In genomic region chr13:32800859-32801258, GRCm38 (mm10) we compare ENCODE assay signal across 8 mouse cellular contexts. TPM values are rescaled to one million over a fixed set of nuclear protein-coding genes. Genes with fewer than 3 reads are reported as not detected.
DNase-seq lines count a peak whose midpoint lies in the region; ATAC-seq and TF ChIP-seq lines count a peak whose summit lies in the region.

No protein-coding gene starts in this region.

- intact Hi-C loops in heart, postnatal 14 days (cut with DNase I) = no loop called here

- TF ChIP-seq POLR2A in thymus, adult 2 months (IDR thresholded peaks at IDR 0.05; ENCODE audit: control insufficient read depth, extremely low read depth, insufficient read depth, low read length, poor library complexity) = no peak

- peaks cover 12% of the 10 kb centered on the region for H3K36me3 ChIP-seq in heart, embryonic 13.5 days
- no peaks in the 10 kb centered on the region; the same call in 1 of the 2 replicates for H3K36me3 ChIP-seq in hindbrain, embryonic 16.5 days (ENCODE audit: control insufficient read depth, insufficient read depth, low read length)
- peaks cover 22% of the 10 kb centered on the region for H3K36me3 ChIP-seq in megakaryocyte, embryonic 14.5 days (replicated peaks; ENCODE audit: low read length)
- no peaks in the 10 kb centered on the region for H3K36me3 ChIP-seq in thymus, adult 2 months (ENCODE audit: control insufficient read depth, insufficient read depth, low read length)

- peak overlapping the region; percentile 92 for H3K4me3 ChIP-seq in heart, embryonic 13.5 days
- no peak overlapping the region; the same call in 1 of the 2 replicates for H3K4me3 ChIP-seq in hindbrain, embryonic 16.5 days (ENCODE audit: low read length)
- peak overlapping the region; percentile 100 for H3K4me3 ChIP-seq in megakaryocyte, embryonic 14.5 days (replicated peaks)
- H3K4me3 ChIP-seq in thymus, adult 2 months (ENCODE audit: control insufficient read depth, insufficient read depth, low read length) = no peak overlapping the region

- no peaks in the 10 kb centered on the region for H3K27me3 ChIP-seq in heart, embryonic 13.5 days (replicated peaks)
- H3K27me3 ChIP-seq in hindbrain, embryonic 16.5 days (replicated peaks; ENCODE audit: control insufficient read depth, insufficient read depth, low read length) = no peaks in the 10 kb centered on the region
- H3K27me3 ChIP-seq in megakaryocyte, embryonic 14.5 days (replicated peaks) = no peaks in the 10 kb centered on the region
- H3K27me3 ChIP-seq in thymus, adult 2 months (ENCODE audit: control insufficient read depth, insufficient read depth, low read length) = no peaks in the 10 kb centered on the region

- no peak for ATAC-seq in heart, embryonic 13.5 days (ENCODE audit: extremely low read depth, insufficient number of reproducible peaks, low FRiP score, low TSS enrichment)
- no peak for ATAC-seq in hindbrain, embryonic 16.5 days

- peak overlapping the region; percentile 70 for H3K9ac ChIP-seq in heart, embryonic 13.5 days
- H3K9ac ChIP-seq in hindbrain, embryonic 16.5 days (ENCODE audit: low read depth, low read length) = peak overlapping the region; percentile 64

- no peak for DNase-seq in heart, postnatal 14 days
- DNase-seq in adipocyte (ENCODE audit: low spot score) = peak; percentile 17
- peak; percentile 41 for DNase-seq in thymus, adult 2 months
- DNase-seq in layer of hippocampus, adult 11-12 months (ENCODE audit: low spot score) = no peak
- no peak for DNase-seq in right cerebral cortex, postnatal 36 days (ENCODE audit: low spot score in 2 of 2)

- no peak for TF ChIP-seq CTCF in thymus, adult 2 months (IDR thresholded peaks at IDR 0.05; ENCODE audit: borderline replicate concordance, control insufficient read depth, extremely low read depth, insufficient read depth, low read length, poor library complexity)

- H3K27ac ChIP-seq in heart, embryonic 13.5 days (replicated peaks) = no peak overlapping the region
- no peak overlapping the region for H3K27ac ChIP-seq in hindbrain, embryonic 16.5 days (ENCODE audit: low read depth, low read length)
- no peak overlapping the region for H3K27ac ChIP-seq in thymus, adult 2 months (ENCODE audit: control insufficient read depth, insufficient read depth, low read length)

- H3K9me3 ChIP-seq in heart, embryonic 13.5 days = no peaks in the 10 kb centered on the region
- no peaks in the 10 kb centered on the region for H3K9me3 ChIP-seq in hindbrain, embryonic 16.5 days (ENCODE audit: control insufficient read depth, low read length)
- no peaks in the 10 kb centered on the region for H3K9me3 ChIP-seq in megakaryocyte, embryonic 14.5 days

- peak overlapping the region; percentile 93 for H3K4me2 ChIP-seq in heart, embryonic 13.5 days
- H3K4me2 ChIP-seq in hindbrain, embryonic 16.5 days (ENCODE audit: low read length) = peak overlapping the region; percentile 72

- H3K4me1 ChIP-seq in heart, embryonic 13.5 days = peaks cover 32% of the 10 kb centered on the region
- H3K4me1 ChIP-seq in hindbrain, embryonic 16.5 days (ENCODE audit: control insufficient read depth, insufficient read depth, low read depth, low read length) = peaks cover 20% of the 10 kb centered on the region
- H3K4me1 ChIP-seq in megakaryocyte, embryonic 14.5 days = peaks cover 34% of the 10 kb centered on the region
- H3K4me1 ChIP-seq in thymus, adult 2 months (replicated peaks; ENCODE audit: control insufficient read depth, insufficient read depth, low read length) = peaks cover 7% of the 10 kb centered on the region

RNA-seq across cellular contexts. Expression of gene Wrnip1, which starts 1.0 kb away (rescaled TPM):
- polyA plus RNA-seq in heart, embryonic 13.5 days (2015; fragmentation: Nextera tagmentation; extraction: Ambion mirVana) = 19.1 and 19.4 TPM in 2 replicates
- 10 to 100 TPM; 24.3 to 27.8 TPM for total RNA-seq in heart, postnatal 14 days (2021)
- polyA plus RNA-seq in hindbrain, embryonic 16.5 days (2015; fragmentation: Nextera tagmentation; extraction: Ambion mirVana) = 33.9 and 35.6 TPM in 2 replicates
- 6.9 and 19.4 TPM in 2 replicates for polyA plus RNA-seq in megakaryocyte, embryonic 14.5 days (2012; ENCODE audit: insufficient read depth, low replicate concordance)
- 61.7 and 62.1 TPM in 2 replicates for polyA plus RNA-seq in thymus, adult 2 months (2012; rRNA removed)

RNA-seq across cellular contexts. Expression of gene D930007J09Rik, which starts 1.8 kb away (rescaled TPM):
- polyA plus RNA-seq in heart, embryonic 13.5 days (2015; fragmentation: Nextera tagmentation; extraction: Ambion mirVana) = not detected in 2 replicates
- under 1 TPM in 1 of 2 experiments, not detected in 1; 0.86 TPM for total RNA-seq in heart, postnatal 14 days (2021)
- polyA plus RNA-seq in hindbrain, embryonic 16.5 days (2015; fragmentation: Nextera tagmentation; extraction: Ambion mirVana) = not detected in 2 replicates
- not detected in 2 replicates for polyA plus RNA-seq in megakaryocyte, embryonic 14.5 days (2012; ENCODE audit: insufficient read depth, low replicate concordance)
- not detected in 2 replicates for polyA plus RNA-seq in thymus, adult 2 months (2012; rRNA removed)

RNA-seq across cellular contexts. Expression of gene Mylk4, which starts 17.1 kb away (rescaled TPM):
- polyA plus RNA-seq in heart, embryonic 13.5 days (2015; fragmentation: Nextera tagmentation; extraction: Ambion mirVana) = 0.28 and 0.45 TPM in 2 replicates
- 100 to 1,000 TPM; 173 to 219 TPM for total RNA-seq in heart, postnatal 14 days (2021)
- polyA plus RNA-seq in hindbrain, embryonic 16.5 days (2015; fragmentation: Nextera tagmentation; extraction: Ambion mirVana) = 0.14 and 0.55 TPM in 2 replicates
- not detected in 2 replicates for polyA plus RNA-seq in megakaryocyte, embryonic 14.5 days (2012; ENCODE audit: insufficient read depth, low replicate concordance)
- polyA plus RNA-seq in thymus, adult 2 months (2012; rRNA removed) = 0.68 and 2.2 TPM in 2 replicates

RNA-seq across cellular contexts. Expression of gene Serpinb1a, which starts 50.1 kb away (rescaled TPM):
- 4.8 and 6.3 TPM in 2 replicates for polyA plus RNA-seq in heart, embryonic 13.5 days (2015; fragmentation: Nextera tagmentation; extraction: Ambion mirVana)
- 1 to 10 TPM; 7.4 to 8.4 TPM for total RNA-seq in heart, postnatal 14 days (2021)
- 1.9 and 2.5 TPM in 2 replicates for polyA plus RNA-seq in hindbrain, embryonic 16.5 days (2015; fragmentation: Nextera tagmentation; extraction: Ambion mirVana)
- polyA plus RNA-seq in megakaryocyte, embryonic 14.5 days (2012; ENCODE audit: insufficient read depth, low replicate concordance) = 1.4 TPM in 1 of 2 replicates, not detected in the other
- polyA plus RNA-seq in thymus, adult 2 months (2012; rRNA removed) = 11.6 and 14.0 TPM in 2 replicates

Comparison
In these comparisons a context has a peak if more than half of its experiments do, and no peak if none do; other contexts are left out.
1. H3K4me3 ChIP-seq: peak in heart, embryonic 13.5 days (single experiment) and megakaryocyte, embryonic 14.5 days (single experiment); none in hindbrain, embryonic 16.5 days (single experiment) and thymus, adult 2 months (single experiment).
2. DNase-seq: peak in adipocyte (single experiment) and thymus, adult 2 months (single experiment); none in heart, postnatal 14 days (0 of 2), layer of hippocampus, adult 11-12 months (single experiment) and right cerebral cortex, postnatal 36 days (0 of 2).